Mouse (Mus musculus): ENCODE data around the gene Slc35f1. TPM values are rescaled to one million over a fixed set of nuclear protein-coding genes. Genes with fewer than 3 reads are reported as not detected.

The Slc35f1 gene
- polyA plus RNA-seq (2017; shearing (Covaris generic)) = not detected

GRCm38 (mm10) chr10:52690334-52690991 lies at the start of gene Slc35f1:
Gene Slc35f1, plus strand, starts transcription at chr10:52690533.

All from inflammation-experienced regulatory T-cells (primary cell).